Mouse (Mus musculus): ENCODE results near the gene Gm5478.
"Not testable (repeated sequence)": the region's sequence is repeated elsewhere in the genome, so short reads cannot be mapped to it uniquely, and the experiment has no call there.

The Gm5478 gene

GRCm38 (mm10) chr15:101647280-101647679 is at the start of gene Gm5478:
Gene Gm5478 (minus strand): TSS chr15:101647380.
- no peak for ATAC-seq (ENCODE audit: insufficient number of reproducible peaks, low FRiP score, low TSS enrichment)

- no peak for ATAC-seq (ENCODE audit: insufficient number of reproducible peaks, low FRiP score, low TSS enrichment)
These were observed 47.0 kb upstream of the Gm5478 start, which contains the start of gene Krt6a for GRCm38 (mm10) chr15:101694207-101694606. Gene Krt6a (minus strand): TSS chr15:101694307.

- not testable (repeated sequence) for ATAC-seq (ENCODE audit: insufficient number of reproducible peaks, low FRiP score, low TSS enrichment)
These were observed 43.3 kb upstream of the Gm5478 start for GRCm38 (mm10) chr15:101690460-101690859.

- ATAC-seq (ENCODE audit: insufficient number of reproducible peaks, low FRiP score, low TSS enrichment), result no peak
These were observed 41.0 kb upstream of the Gm5478 start for GRCm38 (mm10) chr15:101688161-101688560.

- no peak for ATAC-seq (ENCODE audit: insufficient number of reproducible peaks, low FRiP score, low TSS enrichment)
These were observed 33.0 kb upstream of the Gm5478 start, which contains the start of gene Krt6b for GRCm38 (mm10) chr15:101680187-101680586. Gene Krt6b (minus strand): TSS chr15:101680287.

- no peak for ATAC-seq (ENCODE audit: insufficient number of reproducible peaks, low FRiP score, low TSS enrichment)
These were observed 28.8 kb upstream of the Gm5478 start for GRCm38 (mm10) chr15:101675978-101676377.

- peak; percentile 56 for ATAC-seq (ENCODE audit: insufficient number of reproducible peaks, low FRiP score, low TSS enrichment)
These were observed 5.6 kb upstream of the Gm5478 start for GRCm38 (mm10) chr15:101652736-101653265.

GRCm38 (mm10) chr15:101627884-101628283 is 19.3 kb downstream of the Gm5478 start, which contains the start of gene Gm5414:
Gene Gm5414 (minus strand): TSS chr15:101628188.
- ATAC-seq (ENCODE audit: insufficient number of reproducible peaks, low FRiP score, low TSS enrichment), result no peak

- ATAC-seq (ENCODE audit: insufficient number of reproducible peaks, low FRiP score, low TSS enrichment), result no peak
These were observed 48.1 kb downstream of the Gm5478 start for GRCm38 (mm10) chr15:101599123-101599522.

Measured in cerebellum, adult (tissue).